Mouse (Mus musculus) neural tube, embryonic 15.5 days (tissue): ENCODE measurements around the gene Cox17. TPM values are rescaled to one million over a fixed set of nuclear protein-coding genes. Genes with fewer than 3 reads are reported as not detected.
A peak's percentile ranks its signal among the peaks of the same experiment; 100 is the strongest.

Source experiments
- ATAC-seq: fragments of 200-750 bp; cut with Nextera tagmentation; 2 replicates; pipeline ENCODE4 v1.8.0; 2017; ENCODE audit warnings: mild to moderate bottlenecking, moderate TSS enrichment, moderate library complexity; ENCODE audit not compliant: low FRiP score
- H3K27ac ChIP-seq: fragments of 300-500 bp; sonication (generic); replicated peaks from 2 replicates; pipeline ENCODE4 v1.5.1; 2015; ENCODE audit warnings: mild to moderate bottlenecking, inconsistent platforms
- H3K27me3 ChIP-seq: fragments of 300-500 bp; sonication (generic); replicated peaks from 2 replicates; pipeline ENCODE4 v1.6.1; 2015; ENCODE audit warnings: inconsistent platforms
- H3K36me3 ChIP-seq: fragments of 300-500 bp; sonication (generic); 2 replicates; pipeline ENCODE4 v1.6.1; 2015; ENCODE audit warnings: inconsistent platforms
- H3K4me1 ChIP-seq: fragments of 300-500 bp; sonication (generic); 2 replicates; pipeline ENCODE4 v1.6.1; 2015; ENCODE audit warnings: inconsistent platforms
- H3K4me2 ChIP-seq: fragments of 300-500 bp; sonication (generic); 2 replicates; pipeline ENCODE4 v1.6.1; 2015; ENCODE audit warnings: inconsistent platforms, mild to moderate bottlenecking, moderate library complexity
- H3K4me3 ChIP-seq: fragments of 300-500 bp; sonication (generic); replicated peaks from 2 replicates; pipeline ENCODE4 v1.5.1; 2015; ENCODE audit warnings: mild to moderate bottlenecking, inconsistent platforms
- H3K9ac ChIP-seq: fragments of 300-500 bp; sonication (generic); replicated peaks from 2 replicates; pipeline ENCODE4 v1.6.1; 2015; ENCODE audit warnings: mild to moderate bottlenecking, inconsistent platforms
- H3K9me3 ChIP-seq: fragments of 300-500 bp; sonication (generic); replicated peaks from 2 replicates; pipeline ENCODE4 v1.6.1; 2016; ENCODE audit warnings: inconsistent platforms
- WGBS: fragments of 180-500 bp; shearing (Covaris S2); methylation state at CpG from one replicate; pipeline ENCODE4 v1.1.7; 2015; ENCODE audit warnings: mixed read lengths; 5-methylcytosine and 5-hydroxymethylcytosine counted together
- polyA plus RNA-seq: library from polyadenylated mRNA; unstranded; fragments of >200 nt; fragmentation: Nextera tagmentation; extraction: Ambion mirVana; gene quantifications from 2 replicates; pipeline ENCODE4 v1.2.1, GENCODE M21; 2015

Gene Cox17
- polyA plus RNA-seq, 1 experiment from 2014 or later: 95.8 TPM

DNA sequence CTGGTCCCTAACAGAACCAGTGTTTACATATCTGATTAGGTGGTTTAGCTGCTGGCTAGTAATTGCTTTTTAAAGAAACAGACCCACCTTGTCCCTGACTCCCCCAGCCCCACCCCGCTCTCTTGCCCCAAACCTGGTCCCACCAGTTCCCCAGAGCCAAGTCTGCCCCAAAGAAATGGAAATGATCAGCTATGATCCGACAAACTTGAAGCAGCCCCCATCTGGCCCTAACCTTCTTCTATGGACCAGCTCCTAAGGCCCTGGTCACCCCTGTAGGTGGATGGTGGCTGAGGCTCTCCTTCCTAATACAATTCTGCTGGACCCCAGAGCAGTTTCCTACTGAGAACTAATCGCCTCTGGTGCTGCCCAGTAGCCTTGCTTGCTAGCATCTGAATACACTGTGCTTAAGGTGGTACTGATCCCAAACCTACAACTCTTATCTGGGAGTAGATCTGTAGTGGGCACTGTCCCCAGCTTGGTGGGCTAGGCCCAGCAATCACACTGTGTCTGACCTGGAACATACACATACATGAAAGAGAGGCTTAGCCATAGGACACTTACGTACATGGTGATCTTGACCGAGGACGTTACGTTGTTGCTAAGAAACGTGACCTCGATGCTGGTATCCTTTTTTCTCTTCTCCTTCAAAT is 53.6 kb downstream of the Cox17 start:
- H3K9me3 ChIP-seq: no peaks in the 10 kb centered on the region
- H3K4me1 ChIP-seq: peaks cover 16% of the 10 kb centered on the region
- peak overlapping the region; percentile 54 for H3K4me2 ChIP-seq
- WGBS: 80% methylated on average over 9 of the region's 9 CpGs
- no peaks in the 10 kb centered on the region for H3K27me3 ChIP-seq
- H3K4me3 ChIP-seq: peak overlapping the region; percentile 32; the same call in 1 of the 2 replicates
- H3K9ac ChIP-seq: peak overlapping the region; percentile 36; the same call in 1 of the 2 replicates
- ATAC-seq: peak; percentile 45
- H3K27ac ChIP-seq: peak overlapping the region; percentile 83
- no peaks in the 10 kb centered on the region for H3K36me3 ChIP-seq

GRCm38 (mm10) chr16:38401468-38401867 is 54.7 kb downstream of the Cox17 start:
- Histone ChIP-seq H3K4me1 (peaks cover 16% of the 10 kb centered on the region), H3K4me2 (no peak overlapping the region), H3K27ac (no peak overlapping the region), H3K36me3 (no peaks in the 10 kb centered on the region), H3K9ac (no peak overlapping the region), H3K27me3 (no peaks in the 10 kb centered on the region), H3K9me3 (no peaks in the 10 kb centered on the region), H3K4me3 (no peak overlapping the region)
- WGBS: 96% methylated on average over 6 of the region's 6 CpGs
- no peak for ATAC-seq

Other genes with a start within 250 kb of the Cox17 start
- 0.63 TPM in 1 of 2 replicates, not detected in the other for gene Nr1i2, start 52.2 kb upstream of the Cox17 start, polyA plus RNA-seq
- gene Maats1, start 4.8 kb upstream of the Cox17 start, polyA plus RNA-seq: 0.40 and 0.88 TPM in 2 replicates
- 0.72 TPM in 1 of 2 replicates, not detected in the other for gene Gm21987, start within 50 bp of the Cox17 start, polyA plus RNA-seq
- gene Popdc2, start 15.2 kb downstream of the Cox17 start, polyA plus RNA-seq: 1.0 and 2.0 TPM in 2 replicates
- 1.2 and 1.4 TPM in 2 replicates for gene Pla1a, start 86.2 kb downstream of the Cox17 start, polyA plus RNA-seq
- 142 and 153 TPM in 2 replicates for gene Adprh, start 105.7 kb downstream of the Cox17 start, polyA plus RNA-seq
- 0.37 and 0.44 TPM in 2 replicates for gene Cd80, start 108.6 kb downstream of the Cox17 start, polyA plus RNA-seq
- 33.4 and 34.8 TPM in 2 replicates for gene Timmdc1, start 175.7 kb downstream of the Cox17 start, polyA plus RNA-seq
- 53.2 and 54.3 TPM in 2 replicates for gene Poglut1, start 203.3 kb downstream of the Cox17 start, polyA plus RNA-seq
- gene Tmem39a, start 211.7 kb downstream of the Cox17 start, polyA plus RNA-seq: 38.6 and 50.7 TPM in 2 replicates